Mouse (Mus musculus) splenic B cell, adult 2 months (primary cell): ENCODE measurements around the gene Slfnl1.

Experiments used
- DNase-seq: peaks from one replicate; pipeline ENCODE4 v3.0.0-alpha.2; 2011; ENCODE audit warnings: low read depth, low spot score
- H3K27me3 ChIP-seq: 2 replicates; pipeline ENCODE4 v1.6.1; 2012; ENCODE audit warnings: mild to moderate bottlenecking, low read length, moderate library complexity, mixed read lengths; ENCODE audit not compliant: control insufficient read depth, poor library complexity, insufficient read depth, severe bottlenecking
- H3K36me3 ChIP-seq: 2 replicates; pipeline ENCODE4 v1.6.1; 2012; ENCODE audit warnings: mild to moderate bottlenecking, low read length, moderate library complexity, mixed read lengths; ENCODE audit not compliant: control insufficient read depth, poor library complexity, insufficient read depth, severe bottlenecking

Slfnl1 gene

DNA sequence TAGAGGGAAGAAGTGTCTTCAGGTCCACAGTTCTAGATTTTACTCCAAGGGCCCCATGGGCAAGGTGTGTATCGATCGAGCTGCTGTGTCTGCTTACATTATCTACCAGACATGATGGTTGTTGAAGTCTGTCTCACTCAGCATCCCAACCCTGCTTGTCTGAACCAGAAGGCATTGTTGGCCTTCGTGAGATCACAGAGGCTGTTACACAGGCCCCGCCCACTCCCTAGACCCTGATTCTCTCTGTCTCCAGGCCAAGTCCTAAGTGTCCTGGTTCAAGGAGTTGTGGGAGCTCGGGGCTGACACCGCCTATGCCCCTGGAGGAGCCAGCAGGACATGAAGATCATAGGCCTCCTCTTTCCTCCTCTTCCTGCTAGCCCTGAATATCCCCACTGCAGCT lies at the start of gene Slfnl1:
Slfnl1 (plus strand) TSS at position 246 of the 400 bp plus-strand sequence.
- no peaks in the 10 kb centered on the region for H3K36me3 ChIP-seq
- DNase-seq = no peak

DNA sequence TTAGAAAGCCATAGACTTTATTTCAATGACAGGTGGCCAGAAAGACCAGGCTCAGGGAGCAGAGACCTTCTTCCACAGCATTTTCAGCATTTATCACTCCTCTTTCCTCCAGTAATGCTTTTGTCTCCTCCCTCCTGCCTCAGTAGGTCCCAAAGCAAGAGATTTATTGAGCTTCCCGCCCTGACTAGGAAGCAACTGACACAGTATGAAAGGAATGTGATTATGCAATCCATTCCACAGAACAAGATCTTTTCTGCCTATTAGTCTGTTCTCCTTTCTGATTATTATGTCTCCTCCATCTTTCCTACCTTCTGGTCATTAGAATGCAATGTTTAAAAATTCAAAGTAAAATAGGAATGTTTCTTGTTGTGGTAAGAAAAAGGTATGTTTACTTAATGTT lies 44.3 kb upstream of the Slfnl1 start:
- H3K27me3 ChIP-seq = no peaks in the 10 kb centered on the region
- DNase-seq = no peak
- H3K36me3 ChIP-seq = no peaks in the 10 kb centered on the region

More for the DNA sequence above, at the start of gene Slfnl1:
- H3K27me3 ChIP-seq = no peaks in the 10 kb centered on the region

DNA sequence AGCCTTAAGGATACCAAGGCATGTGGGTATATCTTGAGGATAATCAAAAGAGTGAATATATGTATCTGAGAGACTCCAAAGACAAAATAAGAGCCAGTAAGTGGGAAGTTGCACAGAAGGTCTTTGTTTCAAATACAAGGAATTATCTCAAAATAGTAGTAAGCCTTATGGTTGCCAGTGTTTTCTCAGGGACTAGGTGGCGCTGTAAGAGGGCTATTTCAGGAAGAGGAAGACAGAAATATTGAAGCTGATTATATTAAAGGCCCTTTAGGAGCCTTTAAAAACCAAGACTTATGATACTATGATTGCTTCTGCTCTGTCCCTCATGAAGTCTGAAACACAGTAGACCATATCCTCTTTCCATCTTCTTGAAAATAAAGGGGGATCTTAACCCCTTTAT lies 25.1 kb upstream of the Slfnl1 start:
- no peak for DNase-seq
- H3K36me3 ChIP-seq = peaks cover 2% of the 10 kb centered on the region; the same call in 1 of the 2 replicates
- no peaks in the 10 kb centered on the region for H3K27me3 ChIP-seq

DNA sequence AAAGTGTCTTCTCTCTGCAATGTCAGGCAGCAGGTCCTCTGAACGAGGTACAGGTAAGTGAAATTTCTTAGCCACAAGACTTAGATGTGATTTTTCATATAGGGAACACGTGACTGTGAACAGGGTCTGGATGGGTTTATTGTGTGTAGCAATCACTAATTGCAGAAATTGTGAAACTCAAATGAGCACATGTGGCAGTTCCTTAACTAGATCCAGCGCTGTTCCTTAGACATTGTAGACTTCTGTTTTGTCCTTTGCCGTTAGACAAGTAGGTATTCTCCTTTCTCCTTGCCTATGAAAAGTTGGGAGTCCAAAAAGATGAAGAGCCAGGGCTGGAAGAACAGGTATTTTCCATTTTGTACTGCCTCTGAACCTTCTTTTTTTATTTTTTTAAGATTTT lies 20.8 kb upstream of the Slfnl1 start:
- H3K36me3 ChIP-seq = no peaks in the 10 kb centered on the region
- DNase-seq = no peak
- no peaks in the 10 kb centered on the region for H3K27me3 ChIP-seq

DNA sequence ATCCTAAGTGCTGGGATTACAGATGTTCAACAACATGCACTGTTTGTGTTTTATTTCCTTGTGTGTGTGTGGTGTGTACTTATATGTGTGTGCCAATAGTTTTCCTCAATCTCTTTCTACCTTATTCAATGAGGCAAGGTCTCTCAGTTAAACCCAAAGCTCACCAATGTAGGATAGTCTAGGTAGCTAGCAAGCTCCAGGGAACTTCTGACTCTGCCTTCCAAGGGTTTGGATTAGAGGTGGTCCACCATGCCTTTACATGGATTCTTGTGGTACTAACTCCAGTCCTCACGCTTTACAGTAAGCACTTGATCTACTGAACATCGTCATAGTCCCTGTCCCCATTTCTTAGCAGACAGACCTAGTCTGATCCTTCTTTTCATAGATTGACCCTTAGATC lies 17.7 kb upstream of the Slfnl1 start:
- H3K36me3 ChIP-seq = peaks cover 2% of the 10 kb centered on the region; the same call in 1 of the 2 replicates
- H3K27me3 ChIP-seq = no peaks in the 10 kb centered on the region
- DNase-seq = no peak

DNA sequence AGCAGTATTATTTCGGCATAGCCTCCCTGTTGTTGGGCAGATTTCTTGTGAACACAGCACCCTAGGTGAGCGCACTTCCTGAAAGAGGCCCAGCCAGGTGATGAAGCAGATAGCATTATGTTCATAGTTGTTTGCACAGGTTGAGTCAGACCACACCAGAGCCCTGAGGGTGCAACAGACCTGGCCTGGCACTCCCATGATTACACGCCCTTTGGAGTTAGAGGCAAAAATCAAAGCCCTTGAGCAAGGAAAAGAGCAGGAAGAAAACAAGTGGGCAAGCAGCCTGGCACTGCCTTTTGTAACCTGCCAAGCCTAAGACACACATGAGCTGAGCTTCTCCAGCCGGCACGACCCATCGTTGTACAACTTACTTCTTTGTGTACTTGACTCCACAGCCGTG lies 15.5 kb upstream of the Slfnl1 start:
- DNase-seq = no peak
- H3K27me3 ChIP-seq = no peaks in the 10 kb centered on the region
- peaks cover 3% of the 10 kb centered on the region; the same call in 1 of the 2 replicates for H3K36me3 ChIP-seq

DNA sequence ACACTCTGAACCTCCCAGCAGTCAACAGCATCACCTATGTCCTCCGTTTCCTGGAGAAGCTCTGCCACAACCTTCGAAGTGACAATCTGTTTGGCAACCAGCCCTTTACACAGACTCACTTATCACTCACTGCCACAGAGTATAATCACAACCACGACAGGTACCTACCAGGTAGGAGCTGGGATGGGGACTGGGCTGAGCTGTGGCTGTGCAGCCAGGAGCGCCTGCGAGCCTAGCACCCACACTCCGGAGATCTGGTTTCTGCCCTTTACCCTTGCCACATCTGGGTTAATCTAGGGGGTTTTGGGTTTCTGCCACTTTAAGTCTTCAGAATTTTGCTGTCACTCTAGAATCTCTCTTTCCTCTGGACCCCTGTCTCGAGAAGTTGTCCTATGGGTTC lies 15.1 kb upstream of the Slfnl1 start:
- H3K27me3 ChIP-seq = no peaks in the 10 kb centered on the region
- H3K36me3 ChIP-seq = peaks cover 3% of the 10 kb centered on the region; the same call in 1 of the 2 replicates
- DNase-seq = no peak

DNA sequence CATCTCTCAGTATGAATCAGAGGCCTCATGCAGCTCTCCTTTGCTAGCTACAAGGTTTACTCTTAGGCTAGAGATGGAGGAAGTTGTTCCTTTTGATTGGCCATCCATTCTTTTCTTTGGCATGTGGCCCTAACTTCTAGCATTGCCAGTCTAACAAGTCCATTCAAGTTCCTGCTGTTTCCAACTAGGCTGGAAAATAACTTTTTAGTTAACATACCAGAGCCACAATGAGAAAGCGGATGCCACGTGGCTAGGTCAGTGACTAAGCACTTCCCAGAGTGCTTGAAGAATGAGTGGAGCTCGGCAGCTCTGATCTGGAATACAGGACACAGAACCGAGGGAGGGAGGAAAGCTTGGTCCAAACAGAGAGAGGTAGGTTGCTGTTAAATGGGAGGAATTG lies 14.7 kb upstream of the Slfnl1 start:
- Histone ChIP-seq H3K27me3 (no peaks in the 10 kb centered on the region), H3K36me3 (peaks cover 3% of the 10 kb centered on the region; the same call in 1 of the 2 replicates)
- DNase-seq = no peak

DNA sequence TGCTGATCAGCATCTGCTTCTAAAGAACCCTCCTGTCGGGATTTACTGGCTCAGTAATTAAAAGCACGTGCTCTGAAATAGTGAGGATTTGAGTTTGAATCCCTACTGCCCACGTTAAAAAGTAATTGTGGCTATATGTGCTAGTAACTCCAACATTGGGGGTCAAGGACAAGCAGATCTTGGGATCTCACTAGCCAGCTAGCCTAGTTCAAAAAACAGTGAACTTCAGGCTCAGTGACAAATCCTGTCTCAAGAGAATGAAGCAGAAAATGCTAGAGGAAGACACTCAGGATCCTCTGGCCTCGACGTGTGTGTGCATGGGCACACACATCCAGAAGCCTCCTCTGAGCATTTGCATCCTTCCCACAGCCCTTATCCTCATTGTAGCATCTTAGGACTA lies 10.3 kb upstream of the Slfnl1 start:
- Histone ChIP-seq H3K27me3 (no peaks in the 10 kb centered on the region), H3K36me3 (peaks cover 3% of the 10 kb centered on the region; the same call in 1 of the 2 replicates)
- no peak for DNase-seq

DNA sequence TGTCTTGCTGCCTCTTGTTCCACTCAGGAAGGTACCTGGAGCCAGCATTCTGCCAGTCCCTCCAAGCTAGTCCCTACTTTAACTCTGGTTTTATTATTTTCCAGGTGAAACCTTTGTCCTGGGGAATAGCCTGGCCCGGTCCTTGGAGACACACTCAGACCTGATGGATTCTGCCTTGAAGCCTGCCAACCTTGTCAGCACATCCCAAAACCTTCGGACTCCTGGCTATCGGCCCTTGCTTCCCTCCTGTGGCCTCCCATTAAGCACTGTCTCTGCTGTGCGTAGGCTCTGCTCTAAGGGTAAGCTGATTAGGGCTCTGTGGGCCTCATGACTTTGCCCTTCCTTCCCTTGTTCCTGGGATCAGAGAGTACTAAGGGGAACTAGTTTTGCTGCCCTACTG lies 9.7 kb upstream of the Slfnl1 start:
- H3K36me3 ChIP-seq = 0 out of 2 replicates have a peak, but pooled peaks cover 1% of the 10 kb centered on the region
- H3K27me3 ChIP-seq = no peaks in the 10 kb centered on the region
- no peak for DNase-seq

DNA sequence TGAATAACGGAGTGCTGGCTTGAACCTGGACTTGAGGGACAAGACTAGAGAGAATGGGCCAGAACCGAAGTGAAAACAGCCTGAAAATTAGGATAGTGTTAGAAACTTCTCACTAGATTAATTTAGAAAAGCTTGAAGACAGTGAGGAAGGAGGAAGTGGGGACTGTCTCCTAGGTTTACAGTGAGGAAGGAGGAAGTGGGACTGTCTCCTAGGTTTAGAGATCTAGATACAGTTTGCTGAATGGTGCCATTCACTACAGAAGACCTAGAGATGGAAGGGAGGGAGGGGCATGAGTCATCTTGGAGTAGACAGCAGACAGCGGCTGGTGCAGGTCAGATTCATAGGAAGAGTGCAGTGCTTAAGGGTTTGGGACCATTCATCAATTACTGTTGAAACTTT lies 8.9 kb upstream of the Slfnl1 start:
- no peaks in the 10 kb centered on the region for H3K27me3 ChIP-seq
- DNase-seq = no peak
- H3K36me3 ChIP-seq = 0 out of 2 replicates have a peak, but pooled peaks cover 1% of the 10 kb centered on the region

DNA sequence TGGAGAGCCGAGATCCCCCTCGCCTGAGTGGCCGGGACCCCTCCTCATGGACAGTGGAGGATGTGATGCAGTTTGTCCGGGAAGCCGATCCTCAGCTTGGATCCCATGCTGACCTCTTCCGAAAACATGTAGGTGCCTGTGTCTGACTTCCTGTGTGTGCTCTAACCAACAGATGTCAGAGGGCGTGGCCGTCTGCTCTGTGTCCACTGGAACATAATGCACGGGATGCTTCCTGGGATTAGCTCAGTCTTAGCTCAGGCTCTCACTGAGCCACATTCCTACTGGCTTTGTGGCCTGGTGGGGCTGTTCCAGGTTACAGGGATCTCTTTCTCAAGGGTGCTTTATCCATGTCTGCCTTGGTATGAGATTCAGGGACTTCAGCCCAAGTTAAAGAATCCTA lies 3.9 kb upstream of the Slfnl1 start:
- no peak for DNase-seq
- Histone ChIP-seq H3K36me3 (no peaks in the 10 kb centered on the region), H3K27me3 (no peaks in the 10 kb centered on the region)

DNA sequence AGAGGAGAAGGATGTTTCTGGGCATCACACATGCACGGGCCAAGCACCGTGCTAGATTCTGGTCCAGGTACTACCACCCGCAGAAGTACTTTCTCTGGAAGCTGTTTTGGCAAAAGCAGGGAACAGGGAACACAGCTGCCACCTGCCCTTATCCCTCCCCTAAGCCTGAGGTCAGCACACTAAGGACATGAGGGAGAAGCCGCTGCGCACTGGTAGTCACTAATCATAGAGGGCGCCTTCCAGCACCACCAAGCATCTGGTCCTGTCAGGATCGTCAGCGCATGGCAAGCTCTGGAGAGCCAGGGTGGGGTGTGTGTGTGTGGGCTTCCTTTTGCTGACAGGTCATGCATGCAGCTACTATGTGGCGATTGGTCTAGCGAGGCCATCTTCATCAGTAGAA lies 6.6 kb downstream of the Slfnl1 start:
- H3K27me3 ChIP-seq = no peaks in the 10 kb centered on the region
- DNase-seq = no peak
- peaks cover 3% of the 10 kb centered on the region; the same call in 1 of the 2 replicates for H3K36me3 ChIP-seq

DNA sequence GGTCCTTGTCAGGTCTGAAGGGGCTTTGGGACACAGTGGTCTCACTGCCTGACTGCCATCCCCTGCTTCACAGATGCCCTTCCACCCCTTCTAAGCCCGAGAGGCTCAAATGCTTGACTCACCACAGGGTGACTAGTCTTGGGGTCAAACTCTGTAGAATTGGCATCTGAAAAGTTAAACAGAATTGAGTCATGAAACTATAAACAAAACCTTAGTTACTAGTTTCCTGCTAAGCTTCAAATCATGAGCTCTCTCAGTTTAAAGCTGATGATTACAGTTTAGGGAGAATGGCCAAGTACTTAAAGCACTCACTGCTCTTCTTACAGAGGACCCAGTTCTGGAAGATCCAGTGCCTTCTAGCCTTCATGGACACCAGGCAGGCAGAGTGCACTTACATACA lies 12.9 kb downstream of the Slfnl1 start:
- H3K27me3 ChIP-seq = no peaks in the 10 kb centered on the region
- H3K36me3 ChIP-seq = peaks cover 3% of the 10 kb centered on the region; the same call in 1 of the 2 replicates
- DNase-seq = no peak

DNA sequence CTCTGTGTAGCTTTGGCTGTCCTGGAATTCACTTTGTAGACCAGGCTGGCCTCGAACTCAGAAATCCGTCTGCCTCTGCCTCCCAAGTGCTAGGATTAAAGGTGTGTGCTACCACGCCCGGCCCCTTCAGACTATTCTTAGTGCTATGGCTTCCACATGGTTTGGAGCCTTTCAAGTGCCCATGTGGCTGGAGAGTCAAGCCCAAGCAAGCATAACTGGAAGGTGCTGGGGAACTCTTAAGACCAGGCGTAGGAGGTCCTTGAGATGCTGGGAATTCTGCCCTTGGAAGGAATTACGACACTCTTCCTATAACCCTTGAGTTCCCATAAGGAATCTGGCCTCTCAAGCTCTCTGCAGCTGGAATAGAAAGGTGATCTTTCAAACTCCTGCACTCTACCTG lies 24.6 kb downstream of the Slfnl1 start:
- DNase-seq = no peak
- Histone ChIP-seq H3K27me3 (no peaks in the 10 kb centered on the region), H3K36me3 (peaks cover 12% of the 10 kb centered on the region)

DNA sequence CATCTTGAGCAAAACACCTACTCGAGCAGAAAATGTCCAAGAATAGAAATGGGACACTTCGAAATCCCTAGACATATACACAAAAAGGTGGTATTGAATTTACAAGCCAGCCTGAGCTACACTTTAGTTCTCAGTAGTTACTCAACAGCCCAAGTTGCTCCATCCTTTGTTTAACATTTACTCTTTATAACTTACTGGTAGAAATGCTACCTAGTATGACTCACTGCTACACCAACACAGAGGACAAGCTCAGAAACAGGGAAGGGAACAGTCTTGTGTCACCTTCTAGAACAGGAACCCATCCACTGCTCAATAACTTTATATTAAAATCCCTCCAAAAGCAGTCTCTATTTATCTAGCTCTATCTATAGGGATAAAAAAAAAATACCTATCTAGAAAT lies 33.7 kb downstream of the Slfnl1 start:
- Histone ChIP-seq H3K27me3 (no peaks in the 10 kb centered on the region), H3K36me3 (no peaks in the 10 kb centered on the region; the same call in 1 of the 2 replicates)
- no peak for DNase-seq
